Mouse (Mus musculus) ES-E14 (cell line): Measurements from ENCODE around the gene Ccdc12. TPM values are rescaled to one million over a fixed set of nuclear protein-coding genes. Genes with fewer than 3 reads are reported as not detected.

Experiments
- DNase-seq: peaks from one replicate; pipeline ENCODE4 v3.0.0-alpha.2; 2013; ENCODE audit warnings: low read depth, low spot score
- H3K27ac ChIP-seq: 2 replicates; pipeline ENCODE4 v1.5.1; 2012; ENCODE audit warnings: low read depth, mild to moderate bottlenecking, low read length, moderate library complexity, mixed read lengths; ENCODE audit not compliant: poor library complexity, insufficient read depth, severe bottlenecking
- H3K36me3 ChIP-seq: 2 replicates; pipeline ENCODE4 v1.6.1; 2012; ENCODE audit warnings: mild to moderate bottlenecking, low read length, moderate library complexity, mixed read lengths; ENCODE audit not compliant: control insufficient read depth, poor library complexity, insufficient read depth, severe bottlenecking
- H3K4me1 ChIP-seq, 2 experiments: fragments of 150-350 bp in 1 of 2; sonication (generic) in 1 of 2; 2 replicates each; pipeline ENCODE4 v1.6.1; 2012; ENCODE audit warnings: low read length in 2 of 2, mild to moderate bottlenecking in 1 of 2, mixed read lengths in 1 of 2; ENCODE audit not compliant: control insufficient read depth in 2 of 2, insufficient read depth in 2 of 2, poor library complexity in 1 of 2
- H3K4me3 ChIP-seq, 2 experiments: fragments of 150-350 bp in 1 of 2; sonication (generic) in 1 of 2; 2 replicates each; pipeline ENCODE4 v1.5.1; 2012; ENCODE audit warnings: low read length in 2 of 2, low read depth in 1 of 2, mild to moderate bottlenecking in 1 of 2, mixed read lengths in 1 of 2; ENCODE audit not compliant: insufficient read depth in 1 of 2, poor library complexity in 1 of 2, severe bottlenecking in 1 of 2
- H3K9ac ChIP-seq: 2 replicates; pipeline ENCODE4 v1.6.1; 2012; ENCODE audit warnings: low read depth, mild to moderate bottlenecking, low read length, mixed read lengths; ENCODE audit not compliant: poor library complexity, insufficient read depth, severe bottlenecking
- H3K9me3 ChIP-seq: fragments of 150-350 bp; sonication (generic); 2 replicates; pipeline ENCODE4 v1.6.1; 2012; ENCODE audit warnings: low read depth, mild to moderate bottlenecking, low read length; ENCODE audit not compliant: control insufficient read depth, insufficient read depth
- CHD2 ChIP-seq: IDR thresholded peaks from 2 replicates; pipeline ENCODE4 v1.6.1; 2014; ENCODE audit warnings: mild to moderate bottlenecking, low read depth, low read length, inconsistent platforms
- HCFC1 ChIP-seq: IDR thresholded peaks from 2 replicates; pipeline ENCODE4 v1.6.1; 2012; ENCODE audit warnings: low read length, inconsistent platforms, borderline replicate concordance; ENCODE audit not compliant: insufficient read depth
- MAFK ChIP-seq: IDR thresholded peaks from 2 replicates; pipeline ENCODE4 v1.6.1; 2014; ENCODE audit warnings: mild to moderate bottlenecking, low read depth, low read length, inconsistent platforms; ENCODE audit not compliant: insufficient read depth
- ZC3H11A ChIP-seq: IDR thresholded peaks from 2 replicates; pipeline ENCODE4 v1.6.1; 2012; ENCODE audit warnings: low read depth, mild to moderate bottlenecking, inconsistent platforms, low read length, borderline replicate concordance
- ZNF384 ChIP-seq: IDR thresholded peaks from 2 replicates; pipeline ENCODE4 v1.6.1; 2012; ENCODE audit warnings: low read depth, low read length, inconsistent platforms
- in situ Hi-C, 2 experiments: fragments of 600-800 bp; cut with MboI; formaldehyde crosslinking; loops; one replicate each; pipeline ENCODE4 v1.15.1; 2025; ENCODE audit warnings: low sequenced_read_pairs in 2 of 2, inconsistent platforms in 1 of 2; ENCODE audit not compliant: unreplicated experiment in 2 of 2
- total RNA-seq: library from RNA; depleted of rRNA; stranded (reverse); fragments of 300-350 nt; gene quantifications from 2 replicates; pipeline ENCODE4 v1.2.3, GENCODE M21; 2012; rRNA removed

Gene Ccdc12
- 79.9 and 82.2 TPM in 2 replicates for total RNA-seq

DNA sequence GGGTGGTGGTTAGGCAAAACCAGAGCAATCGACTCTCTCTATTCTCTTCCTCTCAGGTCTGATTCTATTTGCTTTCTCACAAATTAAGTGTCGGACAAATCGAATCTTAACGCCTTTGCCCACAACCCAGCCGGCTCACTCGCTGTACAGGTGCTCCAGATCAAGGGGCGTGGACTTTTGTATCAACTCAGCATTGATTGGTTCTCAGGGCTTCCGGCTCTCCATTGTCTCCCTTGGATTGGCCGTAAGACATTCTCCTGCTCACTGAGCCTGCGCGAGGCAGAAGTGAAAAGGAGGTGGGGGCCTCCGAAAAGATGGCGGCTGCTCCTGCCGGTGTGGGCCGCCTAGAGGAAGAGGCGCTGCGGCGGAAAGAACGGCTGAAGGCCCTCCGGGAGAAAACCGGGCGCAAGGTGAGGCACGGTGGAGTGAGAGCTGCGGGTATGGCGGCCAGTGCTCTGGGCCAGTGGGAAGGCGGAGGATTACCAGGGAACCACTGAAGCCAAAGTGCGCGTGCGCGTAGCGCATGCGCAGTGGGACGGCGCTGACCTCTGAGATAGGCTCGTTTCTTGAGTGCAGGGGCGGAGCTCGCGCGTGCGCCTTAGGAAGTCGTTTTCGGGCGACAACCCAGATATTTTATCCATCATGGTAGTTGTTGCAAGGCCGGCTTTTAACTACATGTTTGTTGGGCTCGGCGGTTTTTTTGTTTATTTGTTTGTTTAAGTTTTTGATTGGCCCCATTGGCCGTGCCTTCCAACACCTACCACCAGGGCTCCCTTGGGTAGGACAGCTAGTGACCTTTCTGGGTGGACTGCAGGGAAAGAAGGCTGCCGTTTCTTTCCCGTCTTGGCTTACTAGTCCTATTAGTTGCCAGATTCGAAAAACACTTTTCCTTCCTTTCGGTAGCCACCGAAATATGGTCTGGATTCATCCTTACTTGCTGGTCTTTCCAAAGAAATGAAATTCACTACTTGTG is at the start of gene Ccdc12:
TSS of gene Ccdc12 (plus strand) at position 255 of the 973 bp plus-strand sequence.
- Histone ChIP-seq H3K36me3 (0 out of 2 replicates have a peak, but pooled peaks cover 4% of the 10 kb centered on the region), H3K4me3 (peak within 1 kb of the TSS; percentile 76 to 86), H3K4me1 (peaks cover 6 to 31% of the 10 kb centered on the region in 2 experiments; a peak in 2 of 4 replicates), H3K9ac (peak within 1 kb of the TSS; percentile 99), H3K9me3 (no peaks in the 10 kb centered on the region), H3K27ac (peak within 1 kb of the TSS; percentile 91)
- in situ Hi-C loops = no loop called here
- TF ChIP-seq ZC3H11A (no peak), CHD2 (peak; percentile 44; the same call in 1 of the 2 replicates), MAFK (no peak), ZNF384 (no peak), HCFC1 (peak; percentile 77)
- DNase-seq = peak; percentile 94

- H3K9me3 ChIP-seq = no peaks in the 10 kb centered on the region
- DNase-seq = no peak
- in situ Hi-C loops = no loop called here
- no peak for TF ChIP-seq MAFK
- no peak for TF ChIP-seq HCFC1
- no peak for TF ChIP-seq ZC3H11A
- no peak for TF ChIP-seq CHD2
- no peak for TF ChIP-seq ZNF384
- H3K27ac ChIP-seq = no peak overlapping the region
- H3K4me3 ChIP-seq = no peak overlapping the region
- no peak overlapping the region for H3K9ac ChIP-seq
- H3K36me3 ChIP-seq = peaks cover 10% of the 10 kb centered on the region; the same call in 1 of the 2 replicates
- peaks cover 0 to 6% of the 10 kb centered on the region in 2 experiments; a peak in 1 of 4 replicates for H3K4me1 ChIP-seq
Measured at GRCm38 (mm10) chr9:110611471-110611870, 44.8 kb upstream of the Ccdc12 start.

GRCm38 (mm10) chr9:110617081-110617480 is 39.2 kb upstream of the Ccdc12 start:
- Histone ChIP-seq H3K9ac (no peak overlapping the region), H3K36me3 (peaks cover 26% of the 10 kb centered on the region), H3K4me3 (0 out of 4 replicates have a peak overlapping the region, but pooled peaks of 1 of the 2 experiments have one; percentile 25), H3K27ac (peak overlapping the region; percentile 58; the same call in 1 of the 2 replicates), H3K9me3 (no peaks in the 10 kb centered on the region), H3K4me1 (peaks cover 0 to 8% of the 10 kb centered on the region in 2 experiments; a peak in 2 of 4 replicates)
- no peak for DNase-seq
- TF ChIP-seq HCFC1 (no peak), ZC3H11A (no peak), MAFK (no peak), CHD2 (no peak), ZNF384 (no peak)
- in situ Hi-C loops = no loop called here

- Histone ChIP-seq H3K36me3 (peaks cover 29% of the 10 kb centered on the region), H3K27ac (no peak overlapping the region), H3K9ac (no peak overlapping the region), H3K4me3 (no peak overlapping the region), H3K4me1 (peaks cover 0 to 12% of the 10 kb centered on the region in 2 experiments; a peak in 2 of 4 replicates), H3K9me3 (no peaks in the 10 kb centered on the region)
- in situ Hi-C loops = no loop called here
- TF ChIP-seq CHD2 = no peak
- no peak for TF ChIP-seq ZNF384
- TF ChIP-seq ZC3H11A = no peak
- TF ChIP-seq MAFK = no peak
- TF ChIP-seq HCFC1 = no peak
- DNase-seq = no peak
Measured at GRCm38 (mm10) chr9:110620180-110620579, 36.1 kb upstream of the Ccdc12 start.
